Mouse (Mus musculus): Measurements from ENCODE around the gene Gm12117. TPM values are rescaled to one million over a fixed set of nuclear protein-coding genes. Genes with fewer than 3 reads are reported as not detected.

Gene Gm12117
- polyA plus RNA-seq, 2 experiments, result not detected

GRCm38 (mm10) chr11:33297121-33297520 is 20.6 kb upstream of the Gm12117 start:
- TF ChIP-seq CTCF (IDR thresholded peaks at IDR 0.05; ENCODE audit: low read depth) (no peak), EP300 (IDR thresholded peaks at IDR 0.05; ENCODE audit: low read depth) (no peak)
- Histone ChIP-seq H3K4me1 (replicated peaks; ENCODE audit: control insufficient read depth in 2 of 2, insufficient read depth in 2 of 2, low read length in 1 of 2) (no peaks in the 10 kb centered on the region), H3K27ac (no peak overlapping the region), H3K9ac (replicated peaks) (no peak overlapping the region), H3K9me3 (ENCODE audit: control insufficient read depth, low read length) (no peaks in the 10 kb centered on the region), H3K4me2 (ENCODE audit: low read depth) (no peak overlapping the region), H3K27me3 (ENCODE audit: control insufficient read depth, insufficient read depth, low read length) (no peaks in the 10 kb centered on the region), H3K4me3 (ENCODE audit: insufficient read depth in 1 of 2, low read depth in 2 of 2, low read length in 2 of 2) (no peak overlapping the region), H3K36me3 (replicated peaks; ENCODE audit: control insufficient read depth, insufficient read depth, low read depth) (no peaks in the 10 kb centered on the region)
- DNase-seq (ENCODE audit: low read depth in 3 of 3, low spot score in 3 of 3) (no peak), ATAC-seq (ENCODE audit: insufficient read depth) (no peak)
- 74% methylated on average over 8 of the region's 8 CpGs for WGBS (ENCODE audit: insufficient replicate concordance)

GRCm38 (mm10) chr11:33295422-33295821 is 18.9 kb upstream of the Gm12117 start:
- no peak for ATAC-seq (ENCODE audit: insufficient read depth)
- Histone ChIP-seq H3K9me3 (ENCODE audit: control insufficient read depth, low read length) (no peaks in the 10 kb centered on the region), H3K4me2 (ENCODE audit: low read depth) (no peak overlapping the region), H3K9ac (replicated peaks) (no peak overlapping the region), H3K27me3 (ENCODE audit: control insufficient read depth, insufficient read depth, low read length) (no peaks in the 10 kb centered on the region), H3K27ac (no peak overlapping the region), H3K36me3 (replicated peaks; ENCODE audit: control insufficient read depth, insufficient read depth, low read depth) (no peaks in the 10 kb centered on the region), H3K4me3 (ENCODE audit: insufficient read depth in 1 of 2, low read depth in 2 of 2, low read length in 2 of 2) (no peak overlapping the region), H3K4me1 (replicated peaks; ENCODE audit: control insufficient read depth in 2 of 2, insufficient read depth in 2 of 2, low read length in 1 of 2) (no peaks in the 10 kb centered on the region)
- peak; percentile 7; the same call in 1 of the 2 replicates for TF ChIP-seq CTCF (IDR thresholded peaks at IDR 0.05; ENCODE audit: low read depth)
- no peak for TF ChIP-seq EP300 (IDR thresholded peaks at IDR 0.05; ENCODE audit: low read depth)
- 48% methylated on average over 3 of the region's 3 CpGs for WGBS (ENCODE audit: insufficient replicate concordance)
- peak in 1 of 3 experiments; percentile 1 for DNase-seq (ENCODE audit: low read depth in 3 of 3, low spot score in 3 of 3)

- no peak overlapping the region for H3K4me3 ChIP-seq (ENCODE audit: insufficient read depth in 1 of 2, low read depth in 2 of 2, low read length in 2 of 2)
- H3K4me2 ChIP-seq (ENCODE audit: low read depth), result no peak overlapping the region
- WGBS (ENCODE audit: insufficient replicate concordance), result 49% methylated on average over 6 of the region's 6 CpGs
- no peaks in the 10 kb centered on the region for H3K27me3 ChIP-seq (ENCODE audit: control insufficient read depth, insufficient read depth, low read length)
- H3K4me1 ChIP-seq (replicated peaks; ENCODE audit: control insufficient read depth in 2 of 2, insufficient read depth in 2 of 2, low read length in 1 of 2), result no peaks in the 10 kb centered on the region
- H3K27ac ChIP-seq, result no peak overlapping the region
- DNase-seq (ENCODE audit: low read depth in 3 of 3, low spot score in 3 of 3), result no peak
- no peak overlapping the region for H3K9ac ChIP-seq (replicated peaks)
- no peak for ATAC-seq (ENCODE audit: insufficient read depth)
- no peaks in the 10 kb centered on the region for H3K9me3 ChIP-seq (ENCODE audit: control insufficient read depth, low read length)
- no peaks in the 10 kb centered on the region for H3K36me3 ChIP-seq (replicated peaks; ENCODE audit: control insufficient read depth, insufficient read depth, low read depth)
- no peak for TF ChIP-seq CTCF (IDR thresholded peaks at IDR 0.05; ENCODE audit: low read depth)
- TF ChIP-seq EP300 (IDR thresholded peaks at IDR 0.05; ENCODE audit: low read depth), result no peak
These were observed 17.5 kb upstream of the Gm12117 start for GRCm38 (mm10) chr11:33294063-33294462.

- no peaks in the 10 kb centered on the region for H3K27me3 ChIP-seq (ENCODE audit: control insufficient read depth, insufficient read depth, low read length)
- 69% methylated on average over 2 of the region's 2 CpGs for WGBS (ENCODE audit: insufficient replicate concordance)
- no peak overlapping the region for H3K9ac ChIP-seq (replicated peaks)
- no peak overlapping the region for H3K4me2 ChIP-seq (ENCODE audit: low read depth)
- H3K27ac ChIP-seq, result no peak overlapping the region
- H3K9me3 ChIP-seq (ENCODE audit: control insufficient read depth, low read length), result no peaks in the 10 kb centered on the region
- no peaks in the 10 kb centered on the region for H3K36me3 ChIP-seq (replicated peaks; ENCODE audit: control insufficient read depth, insufficient read depth, low read depth)
- no peak overlapping the region for H3K4me3 ChIP-seq (ENCODE audit: insufficient read depth in 1 of 2, low read depth in 2 of 2, low read length in 2 of 2)
- TF ChIP-seq CTCF (IDR thresholded peaks at IDR 0.05; ENCODE audit: low read depth), result no peak
- no peak for TF ChIP-seq EP300 (IDR thresholded peaks at IDR 0.05; ENCODE audit: low read depth)
- DNase-seq (ENCODE audit: low read depth in 3 of 3, low spot score in 3 of 3) (no peak), ATAC-seq (ENCODE audit: insufficient read depth) (no peak)
- no peaks in the 10 kb centered on the region for H3K4me1 ChIP-seq (replicated peaks; ENCODE audit: control insufficient read depth in 2 of 2, insufficient read depth in 2 of 2, low read length in 1 of 2)
These were observed 2.0 kb upstream of the Gm12117 start for GRCm38 (mm10) chr11:33278571-33278970.

GRCm38 (mm10) chr11:33274816-33275215 is 1.7 kb downstream of the Gm12117 start:
- 55% methylated on average over 3 of the region's 3 CpGs for WGBS (ENCODE audit: insufficient replicate concordance)
- H3K4me2 ChIP-seq (ENCODE audit: low read depth), result no peak overlapping the region
- no peak overlapping the region for H3K9ac ChIP-seq (replicated peaks)
- no peaks in the 10 kb centered on the region for H3K4me1 ChIP-seq (replicated peaks; ENCODE audit: control insufficient read depth in 2 of 2, insufficient read depth in 2 of 2, low read length in 1 of 2)
- DNase-seq (ENCODE audit: low read depth in 3 of 3, low spot score in 3 of 3) (no peak), ATAC-seq (ENCODE audit: insufficient read depth) (no peak)
- no peaks in the 10 kb centered on the region for H3K27me3 ChIP-seq (ENCODE audit: control insufficient read depth, insufficient read depth, low read length)
- no peaks in the 10 kb centered on the region for H3K9me3 ChIP-seq (ENCODE audit: control insufficient read depth, low read length)
- H3K27ac ChIP-seq, result no peak overlapping the region
- H3K4me3 ChIP-seq (ENCODE audit: insufficient read depth in 1 of 2, low read depth in 2 of 2, low read length in 2 of 2), result no peak overlapping the region
- TF ChIP-seq EP300 (IDR thresholded peaks at IDR 0.05; ENCODE audit: low read depth) (no peak), CTCF (IDR thresholded peaks at IDR 0.05; ENCODE audit: low read depth) (no peak)
- H3K36me3 ChIP-seq (replicated peaks; ENCODE audit: control insufficient read depth, insufficient read depth, low read depth), result no peaks in the 10 kb centered on the region
